Mouse (Mus musculus) neutrophil, adult 65 days (primary cell): ENCODE data around the gene Klk1b4. TPM values are rescaled to one million over a fixed set of nuclear protein-coding genes. Genes with fewer than 3 reads are reported as not detected.

ENCODE experiments used
- total RNA-seq: library from RNA; stranded (reverse); gene quantifications from 2 replicates; pipeline ENCODE4 v1.2.4, GENCODE M21; 2023

Gene Klk1b4
- not detected in 2 replicates for total RNA-seq

DNA sequence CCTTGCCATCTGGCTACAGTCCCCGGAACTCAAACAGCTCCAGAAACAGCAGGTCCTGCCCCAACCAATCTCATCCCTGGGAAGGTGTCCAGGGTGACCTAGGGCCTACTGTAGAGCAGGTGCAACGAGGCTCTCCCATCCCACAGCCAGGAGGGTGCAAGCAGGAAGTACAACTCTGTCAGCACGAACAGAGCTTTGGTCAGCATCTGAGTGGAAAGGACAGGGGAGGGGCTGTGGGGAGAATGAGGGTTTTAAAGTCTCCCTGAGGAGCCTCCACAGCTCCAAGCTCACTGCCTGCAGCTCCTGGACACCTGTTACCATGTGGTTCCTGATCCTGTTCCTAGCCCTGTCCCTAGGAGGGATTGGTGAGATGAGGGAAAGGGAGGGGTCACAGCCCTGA is at the start of gene Klk1b4:
Klk1b4 (plus strand) TSS at position 301 of the 400 bp plus-strand sequence.

GRCm38 (mm10) chr7:44187936-44188335 is 19.3 kb upstream of the Klk1b4 start, which contains the start of gene Klk1b24:
Klk1b24 (plus strand) TSS chr7:44188236.

GRCm38 (mm10) chr7:44197891-44198290 is 9.3 kb upstream of the Klk1b4 start, which contains the start of gene Klk1b3:
Klk1b3 (plus strand) TSS chr7:44198191.

DNA sequence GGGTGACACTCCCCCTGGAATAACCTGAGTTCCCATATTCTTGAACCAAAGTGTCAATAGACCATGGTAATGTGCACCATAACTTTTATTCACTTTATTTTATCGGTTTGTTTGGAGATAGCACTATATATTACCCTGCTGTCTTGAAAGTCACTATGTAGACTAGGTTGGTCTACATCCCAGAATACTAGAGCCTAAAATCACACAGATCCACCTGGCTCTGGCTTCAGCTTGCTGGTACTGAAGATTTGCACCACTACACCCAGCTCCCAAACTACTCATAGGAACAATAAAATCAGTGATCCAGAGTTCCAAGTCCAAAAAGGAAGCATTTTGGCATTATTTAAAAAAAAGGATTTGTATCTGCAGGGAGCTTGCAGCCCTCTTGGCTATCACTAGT is 8.4 kb downstream of the Klk1b4 start, which contains the start of gene Klk1b5:
Klk1b5 (plus strand) TSS at position 301 of the 400 bp plus-strand sequence.

DNA sequence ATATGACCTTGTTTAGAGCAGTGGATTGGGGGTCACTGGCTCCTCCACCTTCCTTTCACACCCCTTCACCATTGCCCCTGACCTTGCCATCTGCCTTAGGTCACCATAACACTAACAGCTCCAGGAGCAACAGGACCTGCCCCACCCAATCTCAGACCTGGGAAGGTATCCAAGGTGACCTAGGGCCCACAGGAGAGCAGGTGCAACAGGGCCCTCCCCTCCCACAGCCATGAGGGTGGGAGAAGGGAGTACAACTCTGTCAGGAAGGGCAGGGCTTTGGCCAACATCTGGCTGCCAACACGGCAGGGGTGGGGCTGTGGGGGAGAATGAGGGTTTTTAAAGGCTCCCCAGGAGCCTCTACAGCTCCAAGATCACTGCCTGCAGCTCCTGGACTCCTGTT is 17.8 kb downstream of the Klk1b4 start, which contains the start of gene Klk1:
Klk1 (plus strand) TSS at position 285 of the 400 bp plus-strand sequence.

GRCm38 (mm10) chr7:44235909-44236308 is 28.7 kb downstream of the Klk1b4 start, which contains the start of gene Gm36864:
Gm36864 (plus strand) TSS chr7:44236177.

DNA sequence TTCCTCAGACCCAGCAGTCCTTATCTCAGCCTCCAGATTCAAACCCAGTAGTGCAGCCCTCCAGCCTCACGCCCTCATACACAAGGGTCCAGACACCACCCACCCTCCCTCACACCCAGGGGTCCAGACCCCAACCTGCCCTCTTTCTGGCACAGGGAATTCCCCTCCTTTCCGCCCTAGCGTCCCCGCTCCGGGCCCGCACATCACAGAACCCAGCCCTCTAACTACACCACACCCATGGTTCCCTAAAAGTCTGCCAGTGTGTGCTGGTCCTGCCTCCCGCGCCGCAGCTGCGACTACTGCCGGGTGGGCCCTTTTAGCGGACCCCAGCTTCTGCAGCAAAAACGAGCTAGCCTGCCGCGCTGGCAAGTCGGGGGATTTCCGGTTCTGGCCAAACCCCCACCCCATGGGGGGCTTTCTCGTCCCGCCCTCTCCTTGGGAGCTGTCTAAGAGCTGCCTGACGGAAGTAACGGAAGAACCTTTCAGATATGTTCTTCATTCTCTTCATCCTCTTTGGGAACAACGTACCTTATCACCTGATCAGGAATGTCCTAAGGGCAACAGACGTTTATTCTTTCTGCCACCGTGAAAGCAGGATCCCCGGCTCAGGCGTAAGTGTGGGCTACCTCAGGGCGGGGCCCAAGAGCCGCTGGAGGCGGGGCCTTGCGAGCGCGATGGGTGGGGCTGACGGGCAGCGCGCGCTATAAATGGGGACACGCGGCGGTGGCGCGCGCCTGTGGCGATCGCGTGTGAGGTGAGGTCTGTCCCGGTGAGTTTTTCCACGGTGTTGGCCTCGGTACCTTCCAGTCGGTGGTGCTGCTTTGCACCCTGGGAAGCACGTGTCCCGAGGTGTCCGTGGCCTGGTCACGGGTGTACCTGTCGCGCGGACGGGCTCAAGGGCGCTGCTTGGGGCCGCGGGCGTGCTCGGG is 39.1 kb downstream of the Klk1b4 start, which contains the start of the genes 1700028J19Rik and 2410002F23Rik:
1700028J19Rik (minus strand) TSS at position 641 of the 929 bp plus-strand sequence.
2410002F23Rik (plus strand) TSS at position 668 of the 929 bp plus-strand sequence.

GRCm38 (mm10) chr7:44257278-44257677 is 50.0 kb downstream of the Klk1b4 start, which contains the start of gene Acp4:
Acp4 (minus strand) TSS chr7:44257378.

DNA sequence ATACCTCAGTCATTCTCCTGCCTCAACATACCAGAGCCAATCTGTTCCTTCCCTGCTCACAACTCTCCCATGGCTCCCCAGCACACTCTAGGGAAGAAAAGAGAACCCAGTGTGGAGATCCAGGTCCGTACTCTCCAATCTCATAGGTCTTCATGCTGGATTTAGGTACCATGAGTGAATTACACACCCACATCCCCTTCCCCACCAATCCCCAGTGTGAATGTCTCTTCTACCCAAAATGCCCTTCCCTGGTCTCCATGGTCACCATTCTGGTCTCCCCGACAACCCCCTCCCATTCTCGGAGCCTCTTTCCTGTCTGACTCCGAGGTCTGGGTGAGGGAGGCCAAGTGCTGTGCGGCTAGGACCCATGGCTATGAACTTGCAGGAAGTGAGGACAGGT is 53.9 kb downstream of the Klk1b4 start, which contains the start of gene Gm15517:
Gm15517 (plus strand) TSS at position 301 of the 400 bp plus-strand sequence.

Other genes with a start within 250 kb of the Klk1b4 start
- not detected in 2 replicates for gene Klk1b1, start 240.7 kb upstream of the Klk1b4 start, total RNA-seq
- gene Klk1b9, start 231.4 kb upstream of the Klk1b4 start, total RNA-seq, result not detected in 2 replicates
- gene Klk1b11, start 211.6 kb upstream of the Klk1b4 start, total RNA-seq, result not detected in 2 replicates
- not detected in 2 replicates for gene Klk1b26, start 195.3 kb upstream of the Klk1b4 start, total RNA-seq
- not detected in 2 replicates for gene Klk1b27, start 155.1 kb upstream of the Klk1b4 start, total RNA-seq
- not detected in 2 replicates for gene Klk1b21, start 105.1 kb upstream of the Klk1b4 start, total RNA-seq
- gene Klk1b22, start 94.8 kb upstream of the Klk1b4 start, total RNA-seq, result not detected in 2 replicates
- not detected in 2 replicates for gene Klk1b16, start 70.7 kb upstream of the Klk1b4 start, total RNA-seq
- not detected in 2 replicates for gene Klk1b24, start 19.2 kb upstream of the Klk1b4 start, total RNA-seq
- gene Klk1b3, start 9.2 kb upstream of the Klk1b4 start, total RNA-seq, result not detected in 2 replicates
- gene Klk1b5, start 8.5 kb downstream of the Klk1b4 start, total RNA-seq, result not detected in 2 replicates
- gene Klk1, start 17.9 kb downstream of the Klk1b4 start, total RNA-seq, result not detected in 2 replicates
- gene Gm36864, start 28.7 kb downstream of the Klk1b4 start, total RNA-seq, result not detected in 2 replicates
- 1.9 and 3.0 TPM in 2 replicates for gene 1700028J19Rik, start 39.3 kb downstream of the Klk1b4 start, total RNA-seq
- 19.9 and 27.3 TPM in 2 replicates for gene 2410002F23Rik, start 39.3 kb downstream of the Klk1b4 start, total RNA-seq
- not detected in 2 replicates for gene Acp4, start 49.9 kb downstream of the Klk1b4 start, total RNA-seq
- not detected in 2 replicates for gene Gm15517, start 54.0 kb downstream of the Klk1b4 start, total RNA-seq
- 0.29 and 0.51 TPM in 2 replicates for gene Clec11a, start 99.5 kb downstream of the Klk1b4 start, total RNA-seq
- gene Shank1, start 102.8 kb downstream of the Klk1b4 start, total RNA-seq, result 0.32 and 0.34 TPM in 2 replicates
- gene Syt3, start 176.7 kb downstream of the Klk1b4 start, total RNA-seq, result 0.41 TPM in 1 of 2 replicates, not detected in the other
- not detected in 2 replicates for gene 1700008O03Rik, start 178.4 kb downstream of the Klk1b4 start, total RNA-seq
- gene Lrrc4b, start 221.6 kb downstream of the Klk1b4 start, total RNA-seq, result not detected in 2 replicates